Mouse (Mus musculus) gastrocnemius, postnatal 25 days (tissue): ENCODE data around the gene Slc22a12. TPM values are rescaled to one million over a fixed set of nuclear protein-coding genes. Genes with fewer than 3 reads are reported as not detected.

ENCODE experiments used
- DNase-seq: peaks from one replicate; pipeline ENCODE4 v3.0.0; 2022
- total RNA-seq, 2 experiments: library from RNA; stranded (reverse); gene quantifications; 1 replicate in 1 of 2; 2 replicates in 1 of 2; pipeline ENCODE4 v1.2.3; 2021

Gene Slc22a12
- total RNA-seq, 2 experiments from 2014 or later: not detected

- DNase-seq: no peak
These were observed 2.6 kb downstream of the Slc22a12 start for GRCm38 (mm10) chr19:6540191-6540590.

- no peak for DNase-seq
These were observed 3.2 kb downstream of the Slc22a12 start for GRCm38 (mm10) chr19:6539592-6539991.

DNA sequence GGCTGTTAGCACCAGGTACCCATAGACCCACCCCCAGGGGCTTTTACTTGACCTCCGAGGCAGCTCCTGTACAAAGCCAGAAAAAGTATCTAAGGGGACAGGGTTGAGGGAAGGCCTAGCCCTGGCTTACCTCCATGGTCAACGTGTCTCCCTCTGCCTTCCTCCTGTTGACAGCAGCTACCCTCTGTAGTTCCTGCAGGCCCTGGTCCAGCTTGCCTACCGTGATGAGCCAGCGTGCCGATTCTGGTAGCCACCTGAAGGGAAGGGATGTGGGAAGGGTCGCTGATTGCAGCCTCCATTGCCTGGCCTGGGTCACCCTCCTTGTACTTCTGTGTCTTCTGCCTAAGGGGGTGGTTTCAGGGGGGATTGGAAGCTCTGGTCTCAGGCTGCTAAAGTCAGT lies 4.3 kb downstream of the Slc22a12 start:
- DNase-seq: no peak

GRCm38 (mm10) chr19:6537526-6537925 lies 5.3 kb downstream of the Slc22a12 start:
- no peak for DNase-seq

- no peak for DNase-seq
These were observed 6.1 kb downstream of the Slc22a12 start for GRCm38 (mm10) chr19:6536696-6537095.

DNA sequence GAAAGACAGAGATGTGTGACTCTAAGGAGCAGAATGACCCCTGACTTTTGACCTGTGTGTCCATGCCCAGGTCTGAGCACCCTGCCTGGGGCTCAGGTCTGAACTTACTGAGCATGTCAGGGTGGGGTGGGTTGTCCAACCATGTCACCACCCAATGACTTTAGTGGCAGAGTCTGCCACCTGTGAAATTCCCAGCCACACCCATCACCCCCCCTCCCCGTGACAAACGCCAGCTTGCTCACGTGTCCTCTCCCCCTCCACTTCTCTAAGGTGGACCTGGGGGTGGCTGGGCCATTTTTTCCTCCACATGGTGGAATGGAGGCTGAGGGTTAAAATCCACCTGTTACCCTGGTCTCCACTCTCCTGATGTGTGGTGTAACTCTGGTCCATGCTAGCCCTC lies 6.6 kb downstream of the Slc22a12 start:
- DNase-seq: no peak

DNA sequence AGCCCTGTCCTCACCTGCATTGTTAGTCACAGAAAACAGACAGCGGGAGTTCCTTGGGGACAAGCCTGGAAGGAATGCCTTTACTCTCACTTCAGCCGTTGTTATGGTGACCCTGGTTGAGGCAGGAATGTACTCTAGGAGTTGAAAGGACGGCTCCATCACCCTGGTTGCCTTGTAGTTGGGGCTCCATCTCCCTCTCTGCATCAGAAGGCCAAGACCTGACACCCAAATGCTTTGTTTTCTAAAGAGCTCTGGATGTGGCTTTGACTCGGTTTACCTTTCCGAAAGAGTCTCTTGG lies 8.8 kb downstream of the Slc22a12 start:
- no peak for DNase-seq

GRCm38 (mm10) chr19:6533290-6534117 lies 9.3 kb downstream of the Slc22a12 start:
- DNase-seq: no peak

GRCm38 (mm10) chr19:6532656-6533055 lies 10.2 kb downstream of the Slc22a12 start:
- DNase-seq: no peak

DNA sequence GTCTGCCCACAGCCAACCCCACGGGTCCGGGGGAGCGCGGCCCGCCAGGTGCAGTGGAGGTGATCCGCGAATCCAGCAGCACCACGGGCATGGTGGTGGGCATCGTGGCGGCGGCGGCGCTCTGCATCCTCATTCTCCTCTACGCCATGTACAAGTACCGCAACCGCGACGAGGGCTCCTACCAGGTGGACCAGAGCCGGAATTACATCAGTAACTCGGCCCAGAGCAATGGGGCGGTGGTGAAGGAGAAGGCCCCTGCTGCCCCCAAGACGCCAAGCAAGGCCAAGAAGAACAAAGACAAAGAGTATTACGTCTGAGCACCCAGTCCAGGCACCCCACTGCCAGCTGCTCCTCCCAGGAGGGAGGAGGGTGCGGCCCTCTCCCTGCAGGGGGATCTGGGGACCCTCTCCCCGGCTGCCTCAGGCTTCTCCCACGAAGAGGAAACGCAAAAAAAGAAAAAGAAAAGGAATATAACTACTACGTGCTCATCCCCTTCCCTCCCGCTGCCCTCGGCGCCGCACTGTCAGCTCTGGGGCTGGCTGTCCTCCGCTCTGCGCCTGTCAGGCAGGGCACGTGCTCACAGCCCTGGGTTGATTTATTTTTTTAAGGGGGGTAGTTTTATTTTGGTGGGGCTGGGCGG lies 10.9 kb downstream of the Slc22a12 start:
- DNase-seq: no peak

DNA sequence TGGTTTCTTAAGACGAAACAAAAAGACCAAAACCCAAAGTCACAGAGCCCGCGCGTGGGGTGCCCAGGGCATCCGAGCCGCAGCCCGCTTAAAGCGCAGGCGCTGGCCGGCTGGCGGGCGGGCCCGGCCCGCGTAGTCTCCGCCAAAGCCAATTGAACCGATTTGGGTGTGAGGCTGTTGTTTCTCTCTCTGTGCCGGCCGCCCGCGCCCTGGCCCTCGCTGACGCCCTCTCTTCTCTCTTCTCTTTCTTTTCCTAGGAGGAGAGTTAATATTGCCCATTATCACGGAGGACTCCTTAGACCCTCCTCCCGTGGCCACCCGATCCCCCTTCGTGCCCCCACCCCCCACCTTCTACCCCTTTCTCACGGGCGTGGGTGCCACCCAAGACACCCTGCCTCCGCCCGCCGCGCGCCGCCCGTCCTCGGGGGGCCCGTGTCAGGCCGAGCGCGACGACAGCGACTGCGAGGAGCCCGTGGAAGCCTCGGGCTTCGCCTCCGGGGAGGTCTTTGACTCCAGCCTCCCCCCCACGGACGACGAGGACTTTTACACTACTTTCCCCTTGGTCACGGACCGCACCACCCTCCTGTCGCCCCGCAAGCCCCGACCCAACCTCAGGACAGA lies 11.7 kb downstream of the Slc22a12 start:
- DNase-seq: no peak

- no peak for DNase-seq
These were observed 12.5 kb downstream of the Slc22a12 start for GRCm38 (mm10) chr19:6530359-6530758.

GRCm38 (mm10) chr19:6529265-6529985 lies 13.4 kb downstream of the Slc22a12 start:
- no peak for DNase-seq

DNA sequence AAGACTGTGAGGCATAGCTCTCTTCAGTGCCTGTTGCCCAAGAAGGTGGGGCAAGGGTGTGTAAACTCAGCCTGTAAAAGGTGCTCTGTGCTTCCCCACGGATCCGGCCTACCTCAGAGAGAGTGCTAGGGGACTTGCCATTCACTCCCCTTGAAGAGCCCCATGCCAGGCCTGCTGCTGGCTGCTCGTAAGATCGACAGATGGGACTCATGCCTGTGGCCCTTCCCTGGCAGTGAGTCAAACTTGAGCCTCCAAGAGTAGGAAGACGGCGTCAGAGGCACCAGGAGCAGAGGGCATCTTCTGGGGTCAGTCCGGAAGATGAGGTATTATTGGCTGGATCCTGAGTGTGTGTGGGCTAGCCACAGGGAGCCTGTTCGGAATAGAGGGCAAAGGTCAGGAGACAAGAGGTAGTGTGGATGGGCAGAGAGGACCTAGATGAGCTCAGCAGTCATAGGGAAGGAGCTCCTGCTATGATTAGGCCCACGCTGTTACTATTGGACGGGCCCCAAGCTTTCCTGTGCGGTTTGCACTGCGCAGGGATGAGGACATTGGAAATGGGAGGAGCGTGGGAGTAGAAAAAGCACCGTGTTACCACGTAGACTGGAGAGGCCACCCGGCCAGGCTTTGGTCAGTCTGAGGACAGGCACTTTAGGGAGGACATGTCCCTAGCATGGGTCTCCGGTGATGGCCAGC lies 14.8 kb downstream of the Slc22a12 start:
- no peak for DNase-seq

DNA sequence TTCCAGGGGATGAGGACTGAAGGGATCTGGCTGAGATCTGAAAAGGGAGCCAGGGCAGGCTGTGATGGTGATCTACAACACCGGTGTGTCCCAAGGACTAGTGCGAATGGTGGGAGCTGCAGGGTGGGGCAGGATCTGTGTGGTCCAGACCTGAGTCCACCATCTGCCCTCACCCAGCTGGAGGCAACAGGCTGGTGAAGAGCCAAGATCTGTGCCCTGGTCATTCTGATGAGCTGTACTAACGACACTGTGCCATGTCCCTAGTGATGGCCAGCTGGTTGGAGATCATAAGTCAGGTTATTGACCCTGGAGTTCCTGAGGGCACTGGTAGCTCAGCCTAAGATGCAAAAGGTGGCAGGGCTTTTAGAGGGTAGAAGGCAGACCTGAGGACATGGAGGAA lies 15.4 kb downstream of the Slc22a12 start:
- no peak for DNase-seq

DNA sequence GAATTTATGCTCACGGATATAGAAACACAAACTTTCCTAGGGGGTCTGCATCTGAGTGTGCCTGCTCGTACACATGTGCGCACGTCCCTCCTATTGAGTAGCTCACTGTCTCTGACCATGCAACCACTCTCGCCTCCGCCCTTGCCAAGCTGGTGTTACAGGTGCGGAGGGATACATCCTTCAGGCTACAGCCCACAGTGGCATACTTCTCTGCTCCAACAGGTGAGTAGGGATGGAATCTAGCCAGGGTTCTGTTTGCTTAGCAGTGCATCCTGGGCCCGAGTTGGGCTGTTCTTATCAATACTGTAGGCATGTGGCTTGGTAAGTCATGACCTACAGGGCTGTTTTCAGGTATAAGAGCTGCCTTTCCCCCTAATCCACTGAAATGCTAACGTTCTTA lies 16.8 kb downstream of the Slc22a12 start:
- DNase-seq: no peak

DNA sequence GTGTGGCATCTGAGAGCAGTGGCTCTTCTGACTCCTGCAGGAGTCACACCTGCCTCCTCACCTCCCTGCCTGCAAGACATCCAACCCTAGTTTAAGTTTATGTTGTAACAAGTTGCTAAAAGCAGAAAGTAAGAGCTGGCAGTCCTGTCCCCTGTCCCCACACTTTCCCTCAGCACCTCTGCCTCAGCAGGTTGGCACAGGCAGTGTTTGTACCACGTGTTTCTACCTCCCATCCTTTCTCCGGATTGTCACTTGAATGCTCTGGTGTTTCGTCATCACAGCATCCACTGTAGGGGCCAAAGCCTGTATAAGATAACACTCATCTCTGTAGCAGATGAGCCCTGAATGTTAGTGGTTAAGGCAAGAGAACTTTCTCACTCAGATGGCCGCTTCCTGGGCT lies 17.8 kb downstream of the Slc22a12 start:
- no peak for DNase-seq

DNA sequence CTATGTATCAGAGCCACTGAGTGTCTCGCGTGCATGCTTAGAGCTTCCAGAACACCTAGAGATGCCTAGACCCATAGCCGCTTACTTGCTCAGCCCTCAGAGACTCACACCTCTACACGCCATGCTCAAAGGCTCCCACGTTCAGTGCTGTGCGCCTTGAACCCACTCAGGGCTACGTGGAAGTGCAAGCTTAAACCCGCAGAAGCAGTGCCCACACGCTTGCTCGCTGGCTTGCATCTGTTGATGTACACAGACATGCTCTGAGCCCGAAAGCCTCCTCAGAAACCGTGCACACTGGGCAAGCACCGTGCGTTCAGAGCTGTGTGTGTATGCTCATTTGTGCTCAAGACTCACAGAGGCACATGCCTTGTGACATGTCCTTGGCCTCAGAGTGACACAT lies 20.5 kb downstream of the Slc22a12 start:
- DNase-seq: no peak

GRCm38 (mm10) chr19:6521630-6522029 lies 21.2 kb downstream of the Slc22a12 start:
- DNase-seq: no peak

- no peak for DNase-seq
These were observed 23.3 kb downstream of the Slc22a12 start for GRCm38 (mm10) chr19:6519483-6519882.

GRCm38 (mm10) chr19:6518601-6519000 lies 24.2 kb downstream of the Slc22a12 start:
- no peak for DNase-seq

DNA sequence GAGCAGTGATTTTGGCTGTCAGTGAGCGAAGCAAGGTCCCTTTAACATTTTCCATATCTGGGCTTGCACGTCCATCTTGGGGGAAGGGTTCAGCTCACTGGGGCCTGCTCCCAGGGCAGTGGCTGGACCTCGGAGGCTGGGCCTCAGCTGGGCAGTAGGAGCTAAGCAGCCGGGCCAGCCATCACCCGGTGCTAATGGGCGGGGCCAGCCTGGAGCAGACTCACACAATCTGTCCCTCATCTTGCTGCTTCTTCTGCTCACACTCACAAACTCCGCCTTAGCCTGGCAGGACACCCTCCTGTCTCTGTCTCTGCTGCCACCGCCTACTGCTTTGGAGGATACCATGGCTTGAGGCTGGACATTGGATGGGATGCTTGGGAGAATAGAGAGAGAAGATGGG lies 26.7 kb downstream of the Slc22a12 start:
- no peak for DNase-seq
